Mouse (Mus musculus) erythroblast, embryonic 14.5 days (primary cell): Measurements from ENCODE around the gene Mag.

Source experiments
- GATA1 ChIP-seq: IDR thresholded peaks from 2 replicates; pipeline ENCODE4 v1.6.1; 2012; ENCODE audit warnings: low read length, inconsistent platforms, mixed read lengths
- TAL1 ChIP-seq: IDR thresholded peaks from 3 replicates; pipeline ENCODE4 v1.6.1; 2012; ENCODE audit warnings: low read length, inconsistent platforms, mixed read lengths

- TF ChIP-seq TAL1 (no peak), GATA1 (no peak)
These were observed 38.8 kb upstream of the Mag start for GRCm38 (mm10) chr7:30953459-30953858.
